Mouse (Mus musculus) MEL (cell line): ENCODE measurements around the gene Ormdl2. TPM values are rescaled to one million over a fixed set of nuclear protein-coding genes. Genes with fewer than 3 reads are reported as not detected.
A peak's percentile ranks its signal among the peaks of the same experiment; 100 is the strongest.

ENCODE experiments used
- DNase-seq: peaks from one replicate; pipeline ENCODE4 v3.0.0; 2011; ENCODE audit warnings: low read depth, low spot score
- H3K27ac ChIP-seq: 2 replicates; pipeline ENCODE4 v1.5.1; 2012; ENCODE audit warnings: low read depth, mild to moderate bottlenecking, control low read depth, low read length, moderate library complexity; ENCODE audit not compliant: control insufficient read depth
- H3K27me3 ChIP-seq, 2 experiments: fragments of 150-350 bp in 1 of 2; sonication (generic) in 1 of 2; 2 replicates each; pipeline ENCODE4 v1.6.1; 2012; ENCODE audit warnings: low read length in 2 of 2, mild to moderate bottlenecking in 2 of 2, improper control_type of control experiment in 1 of 2, moderate library complexity in 1 of 2; ENCODE audit not compliant: insufficient read depth in 2 of 2, control insufficient read depth in 1 of 2
- H3K36me3 ChIP-seq, 2 experiments: 2 replicates each; pipeline ENCODE4 v1.6.1; 2012 to 2014; ENCODE audit warnings: low read length in 2 of 2, improper control_type of control experiment in 1 of 2, inconsistent platforms in 1 of 2, mild to moderate bottlenecking in 1 of 2; ENCODE audit not compliant: insufficient read depth in 2 of 2, control insufficient read depth in 1 of 2
- H3K4me1 ChIP-seq, 2 experiments: fragments of 150-350 bp in 1 of 2; sonication (generic) in 1 of 2; 2 replicates each; pipeline ENCODE4 v1.6.1; 2012; ENCODE audit warnings: low read length in 2 of 2, improper control_type of control experiment in 1 of 2, mild to moderate bottlenecking in 1 of 2; ENCODE audit not compliant: insufficient read depth in 2 of 2, control insufficient read depth in 1 of 2
- H3K4me3 ChIP-seq, 2 experiments: fragments of 150-350 bp in 1 of 2; sonication (generic) in 1 of 2; 2 replicates each; pipeline ENCODE4 v1.5.1; 2012; ENCODE audit warnings: low read depth in 2 of 2, low read length in 2 of 2, mild to moderate bottlenecking in 2 of 2, moderate library complexity in 2 of 2, control low read depth in 1 of 2, improper control_type of control experiment in 1 of 2; ENCODE audit not compliant: control insufficient read depth in 1 of 2, insufficient read depth in 1 of 2
- H3K79me2 ChIP-seq: 2 replicates; pipeline ENCODE4 v1.6.1; 2012; ENCODE audit warnings: mild to moderate bottlenecking, low read length, moderate library complexity; ENCODE audit not compliant: control insufficient read depth, poor library complexity, insufficient read depth
- H3K9ac ChIP-seq: 2 replicates; pipeline ENCODE4 v1.6.1; 2012; ENCODE audit warnings: low read depth, mild to moderate bottlenecking, control low read depth, low read length, moderate library complexity; ENCODE audit not compliant: control insufficient read depth, poor library complexity, severe bottlenecking
- H3K9me3 ChIP-seq: fragments of 150-350 bp; sonication (generic); replicated peaks from 2 replicates; pipeline ENCODE4 v1.6.1; 2012; ENCODE audit warnings: mild to moderate bottlenecking, low read length, improper control_type of control experiment, moderate library complexity; ENCODE audit not compliant: insufficient read depth
- BHLHE40 ChIP-seq: IDR thresholded peaks from 2 replicates; pipeline ENCODE4 v1.6.1; 2012; ENCODE audit warnings: low read depth, mild to moderate bottlenecking, inconsistent platforms, low read length, improper control_type of control experiment, borderline replicate concordance
- CTCF ChIP-seq, 3 experiments: IDR thresholded peaks in 2 of 3; conservative IDR thresholded peaks in 1 of 3; 2 replicates each; pipeline ENCODE4 v1.5.1; 2011 to 2012; ENCODE audit warnings: low read length in 3 of 3, low read depth in 2 of 3, mild to moderate bottlenecking in 2 of 3, improper control_type of control experiment in 1 of 3, inconsistent platforms in 1 of 3, mixed read lengths in 1 of 3, moderate library complexity in 1 of 3; ENCODE audit not compliant: control insufficient read depth in 1 of 3, insufficient read depth in 1 of 3, poor library complexity in 1 of 3, severe bottlenecking in 1 of 3
- E2F4 ChIP-seq: IDR thresholded peaks from 2 replicates; pipeline ENCODE4 v1.6.1; 2011; ENCODE audit warnings: low read depth, low read length, improper control_type of control experiment, borderline replicate concordance
- EP300 ChIP-seq, 2 experiments: IDR thresholded peaks; 2 replicates each; pipeline ENCODE4 v1.6.1; 2011; ENCODE audit warnings: improper control_type of control experiment in 2 of 2, low read length in 2 of 2, low read depth in 1 of 2, mild to moderate bottlenecking in 1 of 2
- ETS1 ChIP-seq: IDR thresholded peaks from 2 replicates; pipeline ENCODE4 v1.6.1; 2012; ENCODE audit warnings: low read depth, mild to moderate bottlenecking, inconsistent platforms, low read length, improper control_type of control experiment, moderate library complexity
- GATA1 ChIP-seq: IDR thresholded peaks from 2 replicates; pipeline ENCODE4 v1.6.1; 2011; ENCODE audit warnings: low read depth, low read length, improper control_type of control experiment
- HCFC1 ChIP-seq: IDR thresholded peaks from 2 replicates; pipeline ENCODE4 v1.6.1; 2012; ENCODE audit warnings: low read depth, mild to moderate bottlenecking, inconsistent platforms, low read length, improper control_type of control experiment, moderate library complexity
- MYB ChIP-seq: IDR thresholded peaks from 2 replicates; pipeline ENCODE4 v1.6.1; 2011; ENCODE audit warnings: mild to moderate bottlenecking, low read depth, low read length, improper control_type of control experiment
- MYC ChIP-seq: IDR thresholded peaks from 2 replicates; pipeline ENCODE4 v1.6.1; 2011; ENCODE audit warnings: low read depth, mild to moderate bottlenecking, low read length, improper control_type of control experiment, moderate library complexity
- POLR2A ChIP-seq, 2 experiments: IDR thresholded peaks; 2 replicates each; pipeline ENCODE4 v1.6.1; 2011 to 2012; ENCODE audit warnings: low read length in 2 of 2, mild to moderate bottlenecking in 2 of 2, control low read depth in 1 of 2, improper control_type of control experiment in 1 of 2, low read depth in 1 of 2, moderate library complexity in 1 of 2; ENCODE audit not compliant: control insufficient read depth in 1 of 2, insufficient read depth in 1 of 2, poor library complexity in 1 of 2
- POLR2AphosphoS5 ChIP-seq: IDR thresholded peaks from 2 replicates; pipeline ENCODE4 v1.6.1; 2012; ENCODE audit warnings: low read depth, borderline replicate concordance, mild to moderate bottlenecking, inconsistent platforms, low read length, moderate library complexity, mixed read lengths
- RAD21 ChIP-seq: IDR thresholded peaks from 2 replicates; pipeline ENCODE4 v1.6.1; 2011; ENCODE audit warnings: mild to moderate bottlenecking, low read depth, low read length, improper control_type of control experiment
- SIN3A ChIP-seq: IDR thresholded peaks from 2 replicates; pipeline ENCODE4 v1.6.1; 2012; ENCODE audit warnings: low read length, improper control_type of control experiment, inconsistent platforms
- TBP ChIP-seq: IDR thresholded peaks from 2 replicates; pipeline ENCODE4 v1.8.0; 2011; ENCODE audit warnings: low read depth, low read length, improper control_type of control experiment
- TCF12 ChIP-seq: IDR thresholded peaks from 2 replicates; pipeline ENCODE4 v1.6.1; 2014; ENCODE audit warnings: low read depth, mild to moderate bottlenecking, inconsistent platforms, low read length, improper control_type of control experiment, moderate library complexity
- ZC3H11A ChIP-seq: IDR thresholded peaks from 2 replicates; pipeline ENCODE4 v1.6.1; 2012; ENCODE audit warnings: low read depth, mild to moderate bottlenecking, inconsistent platforms, low read length, improper control_type of control experiment
- ZNF384 ChIP-seq: IDR thresholded peaks from 2 replicates; pipeline ENCODE4 v1.6.1; 2012; ENCODE audit warnings: low read depth, mild to moderate bottlenecking, inconsistent platforms, low read length, improper control_type of control experiment
- polyA plus RNA-seq, 2 experiments: library from polyadenylated mRNA; stranded (reverse) in 1 of 2; unstranded in 1 of 2; fragments of >175 nt in 1 of 2; fragments of >200 nt in 1 of 2; gene quantifications; 2 replicates each; pipeline versions ENCODE4 v1.2.1 to v1.2.4; 2012; ENCODE audit warnings: low replicate concordance in 2 of 2, low read depth in 1 of 2; ENCODE audit not compliant: insufficient read length in 2 of 2, insufficient read depth in 1 of 2, missing spikeins in 1 of 2
- total RNA-seq: library from RNA; depleted of rRNA; stranded (reverse); fragments of 300-350 nt; gene quantifications from 2 replicates; pipeline ENCODE4 v1.2.3, GENCODE M21; 2012

Gene Ormdl2
- total and polyA plus RNA-seq, 3 experiments = 100 to 278 (median 114) TPM

- TF ChIP-seq HCFC1 = no peak
- TF ChIP-seq ZNF384 = no peak
- 0 out of 2 replicates have a peak, but pooled peaks have one; percentile 19 for TF ChIP-seq SIN3A
- TF ChIP-seq POLR2AphosphoS5 = no peak
- no peak for TF ChIP-seq BHLHE40
- no peak for TF ChIP-seq ZC3H11A
- no peak for TF ChIP-seq MYB
Observed at GRCm38 (mm10) chr10:128840612-128841011, 19.2 kb upstream of the Ormdl2 start (continued).

GRCm38 (mm10) chr10:128839434-128839833, 18.0 kb upstream of the Ormdl2 start:
- peaks cover 29 to 39% of the 10 kb centered on the region in 2 experiments for H3K36me3 ChIP-seq
- H3K9ac ChIP-seq = no peak overlapping the region
- peak; percentile 27 for DNase-seq
- TF ChIP-seq TCF12 (peak; percentile 68; the same call in 1 of the 2 replicates), E2F4 (no peak), SIN3A (peak; percentile 29; the same call in 1 of the 2 replicates), POLR2A (IDR thresholded peaks at IDR 0.05; ENCODE audit: control insufficient read depth in 1 of 2, insufficient read depth in 1 of 2, low read depth in 1 of 2, low read length in 2 of 2, poor library complexity in 1 of 2) (no peak), TBP (0 out of 2 replicates have a peak, but pooled peaks have one; percentile 28), EP300 (IDR thresholded peaks at IDR 0.05; ENCODE audit: low read depth in 1 of 2, low read length in 2 of 2) (peak; percentile 65), ETS1 (0 out of 2 replicates have a peak, but pooled peaks have one; percentile 16), ZNF384 (no peak), GATA1 (peak; percentile 78), RAD21 (no peak)
- TF ChIP-seq, all 39 proteins: peak for 6
- peak overlapping the region; percentile 42; the same call in 1 of the 2 replicates for H3K27ac ChIP-seq
- peaks cover 15 to 23% of the 10 kb centered on the region in 2 experiments for H3K4me1 ChIP-seq
- no peaks in the 10 kb centered on the region for H3K27me3 ChIP-seq
- H3K79me2 ChIP-seq = 0 out of 2 replicates have a peak, but pooled peaks cover 4% of the 10 kb centered on the region
- no peak overlapping the region for H3K4me3 ChIP-seq
- H3K9me3 ChIP-seq = no peaks in the 10 kb centered on the region

- Histone ChIP-seq H3K4me3 (no peak overlapping the region), H3K36me3 (peaks cover 28 to 29% of the 10 kb centered on the region in 2 experiments), H3K27me3 (no peaks in the 10 kb centered on the region), H3K9me3 (no peaks in the 10 kb centered on the region), H3K79me2 (0 out of 2 replicates have a peak, but pooled peaks cover 6% of the 10 kb centered on the region), H3K9ac (no peak overlapping the region), H3K27ac (no peak overlapping the region), H3K4me1 (peaks cover 15 to 23% of the 10 kb centered on the region in 2 experiments)
- TF ChIP-seq RAD21 (no peak), CTCF (IDR thresholded peaks at IDR 0.05 in 2 of 3, conservative IDR thresholded peaks at IDR 0.05 in 1 of 3; ENCODE audit: control insufficient read depth in 1 of 3, insufficient read depth in 1 of 3, low read depth in 2 of 3, low read length in 3 of 3, poor library complexity in 1 of 3, severe bottlenecking in 1 of 3) (peak in 2 of 3 experiments; percentile 21 to 42; a peak in 4 of 6 replicates), MYC (0 out of 2 replicates have a peak, but pooled peaks have one; percentile 19)
- DNase-seq = peak; percentile 28
Observed at GRCm38 (mm10) chr10:128837400-128837799, 16.0 kb upstream of the Ormdl2 start.
